Mouse (Mus musculus) lung, adult 2 months (tissue): Measurements from ENCODE around the gene Dab1. TPM values are rescaled to one million over a fixed set of nuclear protein-coding genes. Genes with fewer than 3 reads are reported as not detected.

Experiments
- DNase-seq: peaks from one replicate; pipeline ENCODE4 v3.0.0; 2022
- H3K4me1 ChIP-seq: fragments of 200-500 bp; 2 replicates; pipeline ENCODE4 v1.6.1; 2011; ENCODE audit warnings: low read length; ENCODE audit not compliant: control insufficient read depth, insufficient read depth
- H3K4me3 ChIP-seq: fragments of 200-500 bp; replicated peaks from 2 replicates; pipeline ENCODE3; 2011; ENCODE audit warnings: low read depth, mild to moderate bottlenecking, control low read depth, low read length; ENCODE audit errors: extremely low read depth
- CTCF ChIP-seq: fragments of 200-500 bp; IDR thresholded peaks from 2 replicates; pipeline ENCODE4 v1.5.1; 2011; ENCODE audit warnings: mild to moderate bottlenecking, low read length, control low read depth; ENCODE audit not compliant: insufficient read depth
- POLR2A ChIP-seq: fragments of 200-500 bp; IDR thresholded peaks from 2 replicates; pipeline ENCODE4 v1.6.1; 2011; ENCODE audit warnings: low read depth, mild to moderate bottlenecking, control low read depth, low read length, borderline replicate concordance; ENCODE audit errors: extremely low read depth
- WGBS: fragments of 180-500 bp; shearing (Covaris S2); methylation state at CpG from one replicate; pipeline ENCODE4 v1.1.7; 2018; 5-methylcytosine and 5-hydroxymethylcytosine counted together
- polyA plus RNA-seq: library from polyadenylated mRNA; depleted of rRNA; stranded (reverse); fragments of >200 nt; gene quantifications from 2 replicates; pipeline ENCODE4 v1.2.3, GENCODE M21; 2012

Dab1 gene
- polyA plus RNA-seq, 1 experiment: 0.28 TPM

DNA sequence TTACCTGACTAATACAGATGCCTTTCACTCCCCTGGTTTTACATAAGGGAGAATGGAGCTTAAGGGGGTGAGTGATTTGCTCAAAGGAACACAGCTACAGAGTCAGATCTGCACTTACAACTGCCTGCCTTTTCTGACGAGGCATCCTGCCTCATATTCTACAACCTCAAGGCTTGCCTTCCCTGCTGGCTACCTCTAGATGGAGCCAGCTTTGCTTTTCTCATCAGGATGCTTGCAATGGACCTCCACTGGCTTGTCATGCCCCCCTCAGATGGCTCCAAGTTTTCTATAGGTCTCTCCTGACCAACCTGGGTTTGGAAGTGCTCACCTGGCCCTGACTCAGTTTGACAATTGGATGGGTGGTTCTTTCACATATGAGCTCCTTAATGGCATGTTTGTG is 238.0 kb downstream of the Dab1 start:
- TF ChIP-seq CTCF (no peak), POLR2A (no peak)
- DNase-seq: no peak
- WGBS: 7% methylated on average over 1 of the region's 1 CpGs
- Histone ChIP-seq H3K4me3 (no peak overlapping the region), H3K4me1 (no peaks in the 10 kb centered on the region)

DNA sequence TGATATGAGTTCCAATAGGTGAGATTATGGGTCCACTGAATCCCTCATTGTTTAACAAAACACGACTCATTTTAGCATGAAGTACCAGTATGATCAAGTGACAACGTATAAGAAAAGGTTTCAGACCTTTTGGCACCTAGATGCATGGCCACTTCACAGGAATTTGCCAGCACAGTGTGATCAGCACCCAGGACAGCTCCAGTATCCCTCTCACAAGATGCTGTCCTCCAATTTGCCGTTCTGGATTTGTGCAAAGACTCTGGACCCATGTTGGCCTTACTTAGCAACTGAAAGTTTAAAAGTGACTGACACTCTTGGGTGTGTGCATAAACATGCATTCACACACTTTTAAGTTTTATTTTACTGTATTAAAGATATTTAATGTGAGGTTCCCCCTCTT is 256.4 kb downstream of the Dab1 start:
- WGBS: 17% methylated on average over 3 of the region's 3 CpGs
- DNase-seq: no peak
- no peak for TF ChIP-seq CTCF
- no peak for TF ChIP-seq POLR2A
- Histone ChIP-seq H3K4me1 (no peaks in the 10 kb centered on the region), H3K4me3 (no peak overlapping the region)

DNA sequence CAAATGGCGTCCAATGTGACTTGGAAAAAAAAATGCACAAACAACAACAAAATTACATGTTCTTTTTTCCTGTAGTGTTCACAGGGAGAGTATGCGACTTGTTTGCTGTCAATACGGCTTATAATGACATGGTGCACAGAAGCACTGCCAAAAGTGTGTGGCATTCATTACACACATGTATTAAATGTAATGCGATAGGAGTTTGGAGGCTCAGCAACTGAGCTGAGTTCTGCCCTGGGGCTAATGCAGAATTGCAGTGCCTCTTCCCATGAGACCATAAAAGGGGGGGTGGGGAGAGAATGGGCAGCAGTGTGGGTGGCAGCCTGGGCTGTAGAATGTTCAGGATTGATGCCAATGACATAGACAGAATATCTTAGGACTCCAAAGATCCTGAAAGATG is 259.7 kb downstream of the Dab1 start:
- TF ChIP-seq CTCF (no peak), POLR2A (no peak)
- Histone ChIP-seq H3K4me1 (no peaks in the 10 kb centered on the region), H3K4me3 (no peak overlapping the region)
- 89% methylated on average over 4 of the region's 4 CpGs for WGBS
- DNase-seq: no peak

DNA sequence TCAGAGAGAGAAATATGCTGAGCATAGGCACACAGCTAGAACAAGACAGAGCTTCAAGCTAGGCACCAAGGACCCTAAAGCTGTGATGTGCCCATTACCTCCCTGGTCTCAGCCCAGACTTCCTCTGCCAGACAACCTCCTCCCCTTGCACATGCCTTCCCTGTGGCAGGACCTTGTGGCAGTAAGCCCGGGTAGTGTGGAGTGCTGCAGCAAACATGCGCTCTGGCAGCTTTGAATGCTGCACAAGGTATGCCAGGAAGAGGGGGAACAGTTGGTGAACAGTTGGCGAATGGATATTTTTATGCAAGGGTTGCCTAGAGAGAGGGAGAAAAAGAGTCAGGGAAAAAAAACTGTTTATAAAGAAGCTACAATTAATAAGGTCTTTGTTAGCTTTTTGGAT is 262.5 kb downstream of the Dab1 start:
- 50% methylated on average over 3 of the region's 3 CpGs for WGBS
- TF ChIP-seq CTCF (no peak), POLR2A (no peak)
- H3K4me3 ChIP-seq: no peak overlapping the region
- H3K4me1 ChIP-seq: no peaks in the 10 kb centered on the region
- DNase-seq: no peak

DNA sequence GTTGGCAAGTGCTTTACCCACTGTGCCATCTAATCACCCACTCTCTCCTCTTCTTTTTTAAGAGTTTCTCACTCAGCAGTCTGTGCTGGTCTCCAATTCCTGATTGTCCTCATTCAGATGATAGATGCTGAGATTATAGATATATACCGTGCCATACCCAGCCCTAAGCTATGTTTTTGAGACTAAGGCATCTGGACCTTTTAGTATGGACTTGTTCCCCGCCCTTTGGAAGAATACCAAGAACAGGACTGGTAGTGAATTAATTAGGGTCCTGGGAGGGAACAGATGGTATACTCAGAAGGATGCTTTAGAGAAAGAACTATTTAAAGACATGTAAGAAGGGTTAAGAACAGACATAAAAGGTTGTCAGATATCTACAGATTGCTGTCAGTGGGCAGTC is 268.9 kb downstream of the Dab1 start:
- Histone ChIP-seq H3K4me1 (no peaks in the 10 kb centered on the region), H3K4me3 (no peak overlapping the region)
- 62% methylated on average over 2 of the region's 2 CpGs for WGBS
- no peak for DNase-seq
- TF ChIP-seq POLR2A (no peak), CTCF (no peak)

DNA sequence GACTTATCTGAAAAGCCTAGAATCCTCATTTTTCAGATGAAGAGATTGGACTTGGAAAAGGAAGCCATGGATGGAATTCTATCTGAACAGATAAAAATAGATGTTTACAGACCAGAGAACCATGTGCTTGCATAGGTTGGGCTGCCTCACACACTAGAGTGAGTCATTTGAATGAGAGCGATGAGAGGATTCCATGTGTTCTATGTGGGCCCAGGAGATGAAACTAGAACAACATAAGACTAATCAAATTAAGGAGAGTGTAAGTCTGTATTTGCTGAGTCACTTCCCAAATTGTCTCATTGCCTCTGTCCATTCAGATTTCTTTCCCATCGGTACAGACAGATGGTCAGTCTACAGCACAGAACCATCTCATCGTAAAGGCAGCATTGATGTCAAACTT is 270.0 kb downstream of the Dab1 start:
- over 99% methylated on average over 3 of the region's 3 CpGs for WGBS
- Histone ChIP-seq H3K4me3 (no peak overlapping the region), H3K4me1 (no peaks in the 10 kb centered on the region)
- TF ChIP-seq POLR2A (no peak), CTCF (no peak)
- no peak for DNase-seq

DNA sequence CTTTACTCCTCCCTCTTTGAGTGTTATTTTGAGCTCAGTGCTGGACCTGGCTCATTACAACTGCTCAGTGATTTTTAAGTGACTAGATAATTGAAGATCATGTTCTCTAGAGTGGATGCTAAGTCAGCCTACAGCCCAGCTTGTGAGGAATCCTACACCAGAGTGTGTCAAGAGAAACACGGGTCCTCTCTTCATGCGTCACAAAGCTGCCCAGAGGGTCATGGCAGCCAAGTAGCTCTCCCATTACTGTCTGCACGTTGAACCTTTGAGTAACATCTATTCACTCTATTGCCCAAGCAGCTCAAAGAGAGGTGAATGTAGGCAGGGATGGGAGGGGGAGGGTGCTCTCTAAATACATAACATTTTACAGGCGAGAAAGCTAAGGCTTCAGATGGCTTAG is 277.6 kb downstream of the Dab1 start:
- Histone ChIP-seq H3K4me1 (no peaks in the 10 kb centered on the region), H3K4me3 (no peak overlapping the region)
- TF ChIP-seq CTCF: no peak
- no peak for TF ChIP-seq POLR2A
- no peak for DNase-seq
- 74% methylated on average over 4 of the region's 4 CpGs for WGBS

DNA sequence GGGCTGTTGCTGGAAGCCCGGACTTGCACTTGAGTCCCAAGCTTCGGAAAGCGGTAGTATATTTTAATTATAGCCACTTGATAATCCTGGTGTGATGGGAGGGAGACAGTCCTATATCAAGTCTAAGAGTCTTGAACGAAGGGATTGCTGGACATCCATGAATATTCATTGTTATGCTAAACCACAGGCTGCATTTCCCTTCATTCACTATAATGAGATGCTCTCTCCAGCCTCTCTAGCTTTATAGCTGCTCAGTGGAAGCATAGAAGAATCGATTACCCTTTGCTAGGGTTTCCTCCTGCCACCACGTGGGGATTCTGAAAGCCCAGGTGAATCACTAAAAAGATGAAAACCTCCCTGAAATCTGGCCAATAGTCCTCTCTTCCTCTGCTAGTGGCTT is 278.5 kb downstream of the Dab1 start:
- no peak for DNase-seq
- 73% methylated on average over 6 of the region's 6 CpGs for WGBS
- no peak for TF ChIP-seq POLR2A
- TF ChIP-seq CTCF: no peak
- H3K4me3 ChIP-seq: no peak overlapping the region
- H3K4me1 ChIP-seq: no peaks in the 10 kb centered on the region

DNA sequence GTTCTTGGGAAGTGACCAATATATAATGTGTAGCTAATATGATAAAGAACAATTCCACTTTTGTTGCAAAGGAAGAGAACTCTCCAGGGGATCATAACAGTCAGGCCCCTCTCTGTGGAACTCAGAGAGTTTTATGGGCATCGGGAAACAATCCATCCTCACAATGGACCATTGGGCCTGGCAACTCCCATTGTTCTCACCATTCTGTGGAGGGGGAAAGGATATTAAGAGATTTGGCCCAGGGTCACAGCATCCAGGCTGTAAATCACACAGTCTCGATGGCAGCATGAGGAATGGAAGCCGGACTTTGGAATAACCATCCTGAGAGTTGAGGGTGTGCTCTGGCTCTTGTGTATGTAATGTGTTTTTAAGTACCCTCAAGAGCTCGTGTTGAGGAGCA is 292.3 kb downstream of the Dab1 start:
- 63% methylated on average over 4 of the region's 4 CpGs for WGBS
- TF ChIP-seq POLR2A: no peak
- TF ChIP-seq CTCF: no peak

DNA sequence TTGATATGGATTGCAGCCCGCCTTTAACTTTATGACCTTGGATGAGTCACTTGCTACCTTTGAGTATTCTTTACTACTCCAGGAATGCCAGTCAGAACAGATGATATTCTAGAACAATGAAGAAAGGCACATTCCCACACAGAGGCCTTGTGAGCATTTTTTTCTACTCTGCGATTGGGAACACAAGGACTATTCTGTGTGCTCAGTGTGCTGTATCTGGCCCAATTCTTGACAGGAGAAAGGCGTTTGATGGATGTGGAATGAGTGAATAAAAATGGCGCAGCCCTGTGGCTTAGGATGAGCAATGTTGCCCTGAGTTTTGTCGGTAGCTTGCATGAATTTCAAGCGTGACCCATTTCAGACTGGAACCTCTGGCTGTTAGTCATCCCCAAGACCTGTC is 292.9 kb downstream of the Dab1 start:
- 87% methylated on average over 6 of the region's 6 CpGs for WGBS
- H3K4me1 ChIP-seq: no peaks in the 10 kb centered on the region
- DNase-seq: no peak
- TF ChIP-seq CTCF: no peak
- TF ChIP-seq POLR2A: no peak
- H3K4me3 ChIP-seq: no peak overlapping the region

More for the DNA sequence above, 292.3 kb downstream of the Dab1 start:
- DNase-seq: no peak
- no peaks in the 10 kb centered on the region for H3K4me1 ChIP-seq
- no peak overlapping the region for H3K4me3 ChIP-seq

DNA sequence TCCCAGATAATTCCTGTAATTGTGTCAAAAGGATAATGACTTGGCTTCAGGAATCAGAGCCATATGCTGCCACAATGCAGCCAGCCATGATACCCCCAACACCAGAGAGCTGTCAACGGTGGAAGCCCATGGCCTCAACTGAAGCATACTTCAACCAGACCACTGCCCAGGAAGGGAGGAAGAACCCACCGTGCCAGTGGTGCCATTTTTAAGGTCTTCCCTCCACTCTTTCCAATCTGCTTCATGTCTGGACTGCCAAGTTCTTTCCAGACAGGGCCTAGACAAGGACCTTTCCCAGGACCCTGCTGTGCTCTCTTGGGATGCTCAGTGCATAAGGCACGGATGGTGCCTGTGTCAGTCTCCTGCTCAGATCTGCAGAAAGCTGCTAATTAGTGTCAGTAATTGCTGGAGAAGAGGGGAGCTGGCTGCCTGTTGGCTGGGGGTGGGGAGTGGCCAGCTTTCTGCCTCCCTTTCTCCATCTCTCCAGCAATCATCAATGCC is 303.3 kb downstream of the Dab1 start:
- 62% methylated on average over 3 of the region's 3 CpGs for WGBS
- DNase-seq: no peak
- TF ChIP-seq CTCF (no peak), POLR2A (no peak)
- Histone ChIP-seq H3K4me3 (no peak overlapping the region), H3K4me1 (no peaks in the 10 kb centered on the region)
